21 mouse cellular contexts compared by ENCODE assay signal in the genomic region with DNA sequence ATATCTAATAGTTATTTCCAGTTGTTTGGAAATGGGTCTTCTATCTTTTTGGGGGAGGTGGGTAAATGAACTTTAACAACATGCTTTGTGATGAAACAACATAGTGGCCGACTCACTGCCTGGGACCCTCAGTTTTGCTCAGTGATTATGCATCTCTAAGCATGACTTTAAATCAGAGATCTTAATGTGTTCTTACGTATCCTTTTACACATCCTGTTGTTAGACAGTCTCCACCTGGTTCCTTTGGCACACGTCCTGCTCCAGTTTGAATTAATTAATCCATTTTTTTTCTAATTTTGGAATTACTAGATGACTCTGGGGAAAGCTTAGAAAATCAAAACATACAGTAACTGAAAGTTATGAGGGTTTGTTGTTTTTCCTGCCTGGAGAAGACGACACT.
"Had no signal": no experiment of that assay in that cellular context is flagged by ENCODE, and none has a peak within 500 bp of the region (broad histone marks: within the 10 kb centered on the region; RNA-seq: fewer than 3 reads in every experiment).

No protein-coding gene starts in this region.

- DNase-seq: kidney, adult 2 months; kidney, postnatal 36 days; left cerebral cortex, postnatal 4 days; liver, postnatal 0 days; retina, postnatal 1 day; right cerebral cortex, postnatal 25 days; spleen, adult 18-20 months; thymus, postnatal 25 days had no signal

- H3K4me1 ChIP-seq: kidney, embryonic 15.5 days; limb, embryonic 12.5 days; limb, embryonic 15.5 days; megakaryocyte, embryonic 14.5 days; neural tube, embryonic 13.5 days; stomach, embryonic 15.5 days had no signal

- ATAC-seq: intestine, embryonic 16.5 days; liver, postnatal 0 days; midbrain, embryonic 13.5 days; midbrain, embryonic 16.5 days had no signal

- H3K9me3 ChIP-seq: kidney, embryonic 15.5 days; limb, embryonic 12.5 days; limb, embryonic 15.5 days; megakaryocyte, embryonic 14.5 days; midbrain, embryonic 10.5 days; midbrain, embryonic 13.5 days; neural tube, embryonic 13.5 days; stomach, embryonic 15.5 days had no signal

- H3K27me3 ChIP-seq: kidney, embryonic 15.5 days; limb, embryonic 12.5 days; limb, embryonic 15.5 days; megakaryocyte, embryonic 14.5 days; midbrain, embryonic 13.5 days; neural tube, embryonic 13.5 days; stomach, embryonic 15.5 days had no signal

- H3K9ac ChIP-seq: kidney, embryonic 15.5 days; limb, embryonic 12.5 days; limb, embryonic 15.5 days; liver, embryonic 14.5 days; liver, postnatal 0 days; midbrain, embryonic 13.5 days; neural tube, embryonic 13.5 days; stomach, embryonic 15.5 days had no signal

- H3K4me2 ChIP-seq: kidney, embryonic 15.5 days; limb, embryonic 12.5 days; limb, embryonic 15.5 days; liver, embryonic 11.5 days; midbrain, embryonic 13.5 days; neural tube, embryonic 13.5 days; stomach, embryonic 15.5 days had no signal

- H3K27ac ChIP-seq: kidney, embryonic 15.5 days; limb, embryonic 12.5 days; limb, embryonic 15.5 days; liver, embryonic 14.5 days; midbrain, embryonic 10.5 days; midbrain, embryonic 13.5 days; neural tube, embryonic 13.5 days; stomach, embryonic 15.5 days had no signal

- H3K36me3 ChIP-seq: kidney, embryonic 15.5 days; limb, embryonic 12.5 days; limb, embryonic 15.5 days; midbrain, embryonic 10.5 days; midbrain, embryonic 13.5 days; neural tube, embryonic 13.5 days; stomach, embryonic 15.5 days had no signal

- H3K4me3 ChIP-seq: kidney, embryonic 15.5 days; limb, embryonic 12.5 days; limb, embryonic 15.5 days; megakaryocyte, embryonic 14.5 days; midbrain, embryonic 10.5 days; midbrain, embryonic 13.5 days; myocyte; neural tube, embryonic 13.5 days; stomach, embryonic 15.5 days had no signal
